Mouse (Mus musculus) testis, postnatal 10 days (tissue): ENCODE measurements at regions not wholly inside any gene's neighbourhood (a gene's known extent, or its start where the extent isn't known, plus 50 kb on each side); places are given as distances from the start of the nearest gene placed in this dataset.

Source experiments
- DNase-seq: peaks from one replicate; pipeline ENCODE4 v3.0.0; 2021; ENCODE audit warnings: low spot score

GRCm38 (mm10) chr2:137575750-137576149, 459.3 kb upstream of the Jag1 start:
- no peak for DNase-seq

GRCm38 (mm10) chr2:137574845-137575449, 458.5 kb upstream of the Jag1 start:
- DNase-seq: no peak

GRCm38 (mm10) chr2:137571146-137571545, 454.7 kb upstream of the Jag1 start:
- DNase-seq: no peak

- no peak for DNase-seq
Measured at GRCm38 (mm10) chr2:137566619-137567018, 450.2 kb upstream of the Jag1 start.

- no peak for DNase-seq
Measured at GRCm38 (mm10) chr2:137564064-137564624, 447.7 kb upstream of the Jag1 start.

- DNase-seq: no peak
Measured at GRCm38 (mm10) chr2:137560366-137560765, 443.9 kb upstream of the Jag1 start.

- no peak for DNase-seq
Measured at GRCm38 (mm10) chr2:137553871-137554270, 437.4 kb upstream of the Jag1 start.

GRCm38 (mm10) chr2:137536581-137536980, 420.1 kb upstream of the Jag1 start:
- no peak for DNase-seq

- DNase-seq: no peak
Measured at GRCm38 (mm10) chr2:137516271-137516670, 399.8 kb upstream of the Jag1 start.

- DNase-seq: no peak
Measured at GRCm38 (mm10) chr2:137515043-137515442, 398.6 kb upstream of the Jag1 start.

GRCm38 (mm10) chr2:137513895-137514506, 397.6 kb upstream of the Jag1 start:
- no peak for DNase-seq

- no peak for DNase-seq
Measured at GRCm38 (mm10) chr2:137510671-137511235, 394.3 kb upstream of the Jag1 start.

- DNase-seq: no peak
Measured at GRCm38 (mm10) chr2:137501236-137501635, 384.8 kb upstream of the Jag1 start.

GRCm38 (mm10) chr2:137497616-137498015, 381.2 kb upstream of the Jag1 start:
- no peak for DNase-seq

- no peak for DNase-seq
Measured at GRCm38 (mm10) chr2:137493600-137493999, 377.2 kb upstream of the Jag1 start.

GRCm38 (mm10) chr2:137489181-137489682, 372.8 kb upstream of the Jag1 start:
- no peak for DNase-seq

GRCm38 (mm10) chr2:137468769-137469168, 352.3 kb upstream of the Jag1 start:
- no peak for DNase-seq

- DNase-seq: no peak
Measured at GRCm38 (mm10) chr2:137457061-137457753, 340.8 kb upstream of the Jag1 start.

- no peak for DNase-seq
Measured at GRCm38 (mm10) chr2:137456436-137456835, 340.0 kb upstream of the Jag1 start.

- no peak for DNase-seq
Measured at GRCm38 (mm10) chr2:137446919-137447318, 330.5 kb upstream of the Jag1 start.

GRCm38 (mm10) chr2:137437741-137438140, 321.3 kb upstream of the Jag1 start:
- no peak for DNase-seq

- DNase-seq: no peak
Measured at GRCm38 (mm10) chr2:137436161-137436560, 319.7 kb upstream of the Jag1 start.

- no peak for DNase-seq
Measured at GRCm38 (mm10) chr2:137422656-137423055, 306.2 kb upstream of the Jag1 start.
